Mouse (Mus musculus): Measurements from ENCODE around the gene Zfp148. TPM values are rescaled to one million over a fixed set of nuclear protein-coding genes. Genes with fewer than 3 reads are reported as not detected.
"Not testable (repeated sequence)": the region's sequence is repeated elsewhere in the genome, so short reads cannot be mapped to it uniquely, and the experiment has no call there.

The Zfp148 gene
- 6.5 TPM for polyA plus RNA-seq (2012; fragmentation: generic; extraction: Trizol)
- long read RNA-seq, experiment 1, full-length matches to known transcripts: 6 of 12 reads
- long read RNA-seq, experiment 1, partial matches to known transcripts: 2 of 12 reads
- long read RNA-seq, experiment 1, other reads (novel, unspliced or antisense): 4 of 12 reads
- long read RNA-seq, experiment 2, full-length matches to known transcripts: 166 of 233 reads
- long read RNA-seq, experiment 2, partial matches to known transcripts: 14 of 233 reads
- long read RNA-seq, experiment 2, other reads (novel, unspliced or antisense): 53 of 233 reads

- peak; percentile 86 for TF ChIP-seq MAX (IDR thresholded peaks at IDR 0.05)
- Histone ChIP-seq H3K4me3 (ENCODE audit: insufficient read depth, poor library complexity, severe bottlenecking) (peak within 1 kb of the TSS; percentile 74), H3ac (ENCODE audit: control insufficient read depth, insufficient read length, low read depth) (peak within 1 kb of the TSS; percentile 88)
These were observed at the start of gene Zfp148 for GRCm38 (mm10) chr16:33379944-33380881. Zfp148 (plus strand) TSS chr16:33380836.

GRCm38 (mm10) chr16:33333015-33333414 lies 47.6 kb upstream of the Zfp148 start:
- TF ChIP-seq USF1 (IDR thresholded peaks at IDR 0.05; ENCODE audit: low read depth): no peak
- no peak for TF ChIP-seq MYOD1 (IDR thresholded peaks at IDR 0.05; ENCODE audit: control insufficient read depth, insufficient read length, low read depth)
- no peak for TF ChIP-seq MAX (IDR thresholded peaks at IDR 0.05)
- TF ChIP-seq MYOG (IDR thresholded peaks at IDR 0.05; ENCODE audit: control insufficient read depth, extremely low read depth, insufficient read length): no peak
- TF ChIP-seq FOSL1 (IDR thresholded peaks at IDR 0.05; ENCODE audit: insufficient read depth, low read length, poor library complexity, severe bottlenecking): no peak
- TF ChIP-seq CEBPB (IDR thresholded peaks at IDR 0.05; ENCODE audit: low read depth): no peak
- TF ChIP-seq CTCF (IDR thresholded peaks at IDR 0.05; ENCODE audit: control insufficient read depth, insufficient read depth, insufficient read length): no peak
- H3K36me3 ChIP-seq (ENCODE audit: control insufficient read depth, insufficient read depth): no peaks in the 10 kb centered on the region
- no peak overlapping the region for H3ac ChIP-seq (ENCODE audit: control insufficient read depth, insufficient read length, low read depth)
- H3K79me2 ChIP-seq (ENCODE audit: control insufficient read depth, insufficient read depth): no peaks in the 10 kb centered on the region
- H3K79me3 ChIP-seq (ENCODE audit: low read depth): no peaks in the 10 kb centered on the region
- no peak overlapping the region for H3K4me3 ChIP-seq (ENCODE audit: insufficient read depth, poor library complexity, severe bottlenecking)
- no peaks in the 10 kb centered on the region for H3K27me3 ChIP-seq (ENCODE audit: control insufficient read depth, insufficient read depth, insufficient read length)

More at GRCm38 (mm10) chr16:33379944-33380881, at the start of gene Zfp148:
- H3K79me2 ChIP-seq (ENCODE audit: control insufficient read depth, insufficient read depth): peaks cover 45% of the 10 kb centered on the region
- H3K36me3 ChIP-seq (ENCODE audit: control insufficient read depth, insufficient read depth); H3K27me3 ChIP-seq (ENCODE audit: control insufficient read depth, insufficient read depth, insufficient read length): not testable (repeated sequence)
- peaks cover 40% of the 10 kb centered on the region for H3K79me3 ChIP-seq (ENCODE audit: low read depth)

DNA sequence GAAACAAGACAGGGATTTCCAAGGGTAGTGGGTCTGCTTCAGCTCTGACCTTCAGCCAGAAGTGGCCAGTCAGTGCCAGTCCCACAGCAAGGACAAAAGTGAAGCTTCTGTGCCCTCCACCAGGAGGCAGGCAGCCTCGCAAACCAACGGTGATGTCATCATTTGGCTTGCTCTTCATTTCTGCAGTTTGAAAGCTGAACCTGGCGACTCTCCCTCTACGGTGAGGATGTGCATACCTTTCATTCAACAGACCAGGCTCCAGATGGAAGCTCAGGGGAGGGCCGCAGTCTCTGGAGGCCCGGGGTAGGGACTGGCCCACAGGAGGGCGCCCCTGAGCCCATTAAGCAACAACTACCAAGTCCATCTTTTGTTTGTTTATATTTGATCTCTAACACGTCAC lies 43.5 kb upstream of the Zfp148 start:
- Histone ChIP-seq H3K4me3 (ENCODE audit: insufficient read depth, poor library complexity, severe bottlenecking) (no peak overlapping the region), H3K79me2 (ENCODE audit: control insufficient read depth, insufficient read depth) (no peaks in the 10 kb centered on the region), H3ac (ENCODE audit: control insufficient read depth, insufficient read length, low read depth) (no peak overlapping the region), H3K36me3 (ENCODE audit: control insufficient read depth, insufficient read depth) (no peaks in the 10 kb centered on the region), H3K27me3 (ENCODE audit: control insufficient read depth, insufficient read depth, insufficient read length) (no peaks in the 10 kb centered on the region), H3K79me3 (ENCODE audit: low read depth) (no peaks in the 10 kb centered on the region)
- TF ChIP-seq USF1 (IDR thresholded peaks at IDR 0.05; ENCODE audit: low read depth) (no peak), MYOG (IDR thresholded peaks at IDR 0.05; ENCODE audit: control insufficient read depth, extremely low read depth, insufficient read length) (no peak), CTCF (IDR thresholded peaks at IDR 0.05; ENCODE audit: control insufficient read depth, insufficient read depth, insufficient read length) (no peak), MYOD1 (IDR thresholded peaks at IDR 0.05; ENCODE audit: control insufficient read depth, insufficient read length, low read depth) (no peak), CEBPB (IDR thresholded peaks at IDR 0.05; ENCODE audit: low read depth) (no peak), MAX (IDR thresholded peaks at IDR 0.05) (no peak), FOSL1 (IDR thresholded peaks at IDR 0.05; ENCODE audit: insufficient read depth, low read length, poor library complexity, severe bottlenecking) (no peak)

- TF ChIP-seq MYOG (IDR thresholded peaks at IDR 0.05; ENCODE audit: control insufficient read depth, extremely low read depth, insufficient read length): no peak
- Histone ChIP-seq H3K79me2 (ENCODE audit: control insufficient read depth, insufficient read depth) (no peaks in the 10 kb centered on the region), H3K4me3 (ENCODE audit: insufficient read depth, poor library complexity, severe bottlenecking) (no peak overlapping the region), H3ac (ENCODE audit: control insufficient read depth, insufficient read length, low read depth) (no peak overlapping the region), H3K27me3 (ENCODE audit: control insufficient read depth, insufficient read depth, insufficient read length) (no peaks in the 10 kb centered on the region), H3K79me3 (ENCODE audit: low read depth) (no peaks in the 10 kb centered on the region), H3K36me3 (ENCODE audit: control insufficient read depth, insufficient read depth) (no peaks in the 10 kb centered on the region)
These were observed 43.0 kb upstream of the Zfp148 start for GRCm38 (mm10) chr16:33337681-33338080.

DNA sequence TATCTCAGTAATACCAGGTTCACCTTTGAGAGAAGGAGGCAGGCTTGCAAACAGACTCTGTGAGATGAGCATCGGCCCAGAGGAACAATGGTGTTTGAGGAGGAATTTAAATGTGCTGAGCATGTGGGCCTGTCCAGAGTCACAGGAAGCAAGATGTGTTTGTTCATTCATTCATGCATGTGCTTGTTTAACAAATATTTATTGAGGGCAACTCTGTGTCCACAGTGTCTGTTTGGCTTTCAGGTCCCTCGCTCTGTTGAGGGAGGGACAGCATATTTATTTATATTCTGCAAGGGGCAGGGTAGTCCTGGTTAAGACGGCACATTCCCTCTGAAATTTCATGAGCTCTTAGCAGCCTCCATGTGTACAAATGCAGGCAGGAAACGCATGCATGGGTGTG lies 42.1 kb upstream of the Zfp148 start:
- Histone ChIP-seq H3K36me3 (ENCODE audit: control insufficient read depth, insufficient read depth) (no peaks in the 10 kb centered on the region), H3K79me3 (ENCODE audit: low read depth) (no peaks in the 10 kb centered on the region), H3ac (ENCODE audit: control insufficient read depth, insufficient read length, low read depth) (no peak overlapping the region), H3K4me3 (ENCODE audit: insufficient read depth, poor library complexity, severe bottlenecking) (no peak overlapping the region), H3K27me3 (ENCODE audit: control insufficient read depth, insufficient read depth, insufficient read length) (no peaks in the 10 kb centered on the region), H3K79me2 (ENCODE audit: control insufficient read depth, insufficient read depth) (no peaks in the 10 kb centered on the region)
- TF ChIP-seq FOSL1 (IDR thresholded peaks at IDR 0.05; ENCODE audit: insufficient read depth, low read length, poor library complexity, severe bottlenecking) (no peak), MYOD1 (IDR thresholded peaks at IDR 0.05; ENCODE audit: control insufficient read depth, insufficient read length, low read depth) (no peak), CTCF (IDR thresholded peaks at IDR 0.05; ENCODE audit: control insufficient read depth, insufficient read depth, insufficient read length) (no peak), MYOG (IDR thresholded peaks at IDR 0.05; ENCODE audit: control insufficient read depth, extremely low read depth, insufficient read length) (no peak), MAX (IDR thresholded peaks at IDR 0.05) (no peak), USF1 (IDR thresholded peaks at IDR 0.05; ENCODE audit: low read depth) (no peak), CEBPB (IDR thresholded peaks at IDR 0.05; ENCODE audit: low read depth) (no peak)

DNA sequence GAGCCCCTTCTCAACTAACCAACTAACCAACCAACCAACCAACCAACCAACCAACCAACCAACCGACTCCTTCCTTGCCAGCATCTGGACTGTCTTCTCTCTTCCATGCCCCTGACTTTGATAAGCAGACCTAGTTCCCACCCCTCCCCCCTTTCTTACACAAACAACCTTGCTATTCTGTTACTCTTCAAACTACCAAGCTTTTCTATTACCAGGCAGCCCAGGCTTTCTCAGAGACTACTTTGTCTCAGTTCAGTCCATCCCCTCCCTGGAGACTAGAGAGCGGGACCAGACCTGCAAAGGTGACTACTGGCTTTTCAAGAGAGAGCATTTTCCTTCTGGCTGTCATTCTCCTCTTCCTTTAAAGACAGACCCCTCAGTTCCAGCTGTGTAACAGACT lies 41.2 kb upstream of the Zfp148 start:
- Histone ChIP-seq H3K4me3 (ENCODE audit: insufficient read depth, poor library complexity, severe bottlenecking) (no peak overlapping the region), H3ac (ENCODE audit: control insufficient read depth, insufficient read length, low read depth) (no peak overlapping the region), H3K79me3 (ENCODE audit: low read depth) (no peaks in the 10 kb centered on the region), H3K36me3 (ENCODE audit: control insufficient read depth, insufficient read depth) (no peaks in the 10 kb centered on the region), H3K79me2 (ENCODE audit: control insufficient read depth, insufficient read depth) (no peaks in the 10 kb centered on the region), H3K27me3 (ENCODE audit: control insufficient read depth, insufficient read depth, insufficient read length) (no peaks in the 10 kb centered on the region)
- TF ChIP-seq MYOD1 (IDR thresholded peaks at IDR 0.05; ENCODE audit: control insufficient read depth, insufficient read length, low read depth) (no peak), USF1 (IDR thresholded peaks at IDR 0.05; ENCODE audit: low read depth) (no peak), MAX (IDR thresholded peaks at IDR 0.05) (no peak), CEBPB (IDR thresholded peaks at IDR 0.05; ENCODE audit: low read depth) (no peak), FOSL1 (IDR thresholded peaks at IDR 0.05; ENCODE audit: insufficient read depth, low read length, poor library complexity, severe bottlenecking) (no peak)
